Mouse (Mus musculus): Measurements from ENCODE around the gene Fabp1. TPM values are rescaled to one million over a fixed set of nuclear protein-coding genes. Genes with fewer than 3 reads are reported as not detected.

Gene Fabp1
- total and polyA plus RNA-seq, 3 experiments, result not detected

- H3K9ac ChIP-seq (ENCODE audit: control insufficient read depth, low read depth, low read length, poor library complexity, severe bottlenecking), result no peak overlapping the region
- peaks cover 2 to 4% of the 10 kb centered on the region in 2 experiments; a peak in 3 of 4 replicates for H3K27me3 ChIP-seq (ENCODE audit: control insufficient read depth in 1 of 2, insufficient read depth in 2 of 2, low read length in 2 of 2)
- no peaks in the 10 kb centered on the region for H3K9me3 ChIP-seq (replicated peaks; ENCODE audit: insufficient read depth, low read length)
- no peaks in the 10 kb centered on the region for H3K4me1 ChIP-seq (ENCODE audit: control insufficient read depth in 1 of 2, insufficient read depth in 2 of 2, low read length in 2 of 2)
- no peak for DNase-seq (ENCODE audit: low read depth, low spot score)
- H3K4me3 ChIP-seq (ENCODE audit: control insufficient read depth in 1 of 2, insufficient read depth in 1 of 2, low read depth in 2 of 2, low read length in 2 of 2), result no peak overlapping the region
- no peaks in the 10 kb centered on the region for H3K79me2 ChIP-seq (ENCODE audit: control insufficient read depth, insufficient read depth, low read length, poor library complexity)
- H3K27ac ChIP-seq (ENCODE audit: control insufficient read depth, low read depth, low read length), result no peak overlapping the region
- no peak for TF ChIP-seq POLR2AphosphoS5 (IDR thresholded peaks at IDR 0.05; ENCODE audit: borderline replicate concordance, low read depth, low read length)
- TF ChIP-seq SIN3A (IDR thresholded peaks at IDR 0.05; ENCODE audit: low read length), result no peak
- no peak for TF ChIP-seq ZNF384 (IDR thresholded peaks at IDR 0.05; ENCODE audit: low read depth, low read length)
- no peak for TF ChIP-seq BHLHE40 (IDR thresholded peaks at IDR 0.05; ENCODE audit: borderline replicate concordance, low read depth, low read length)
- no peak for TF ChIP-seq MEF2A (IDR thresholded peaks at IDR 0.05; ENCODE audit: extremely low read depth, insufficient replicate concordance, low read depth, low read length, poor library complexity, severe bottlenecking)
- H3K36me3 ChIP-seq (ENCODE audit: control insufficient read depth in 1 of 2, insufficient read depth in 2 of 2, low read length in 2 of 2), result no peaks in the 10 kb centered on the region
Measured at GRCm38 (mm10) chr6:71189578-71189977, 10.0 kb upstream of the Fabp1 start.

GRCm38 (mm10) chr6:71190501-71190900 is 9.1 kb upstream of the Fabp1 start:
- H3K36me3 ChIP-seq (ENCODE audit: control insufficient read depth in 1 of 2, insufficient read depth in 2 of 2, low read length in 2 of 2), result no peaks in the 10 kb centered on the region
- no peaks in the 10 kb centered on the region for H3K79me2 ChIP-seq (ENCODE audit: control insufficient read depth, insufficient read depth, low read length, poor library complexity)
- no peaks in the 10 kb centered on the region for H3K4me1 ChIP-seq (ENCODE audit: control insufficient read depth in 1 of 2, insufficient read depth in 2 of 2, low read length in 2 of 2)
- DNase-seq (ENCODE audit: low read depth, low spot score), result no peak
- no peaks in the 10 kb centered on the region for H3K9me3 ChIP-seq (replicated peaks; ENCODE audit: insufficient read depth, low read length)
- H3K27me3 ChIP-seq (ENCODE audit: control insufficient read depth in 1 of 2, insufficient read depth in 2 of 2, low read length in 2 of 2), result peaks cover 2 to 4% of the 10 kb centered on the region in 2 experiments; a peak in 3 of 4 replicates
- no peak for TF ChIP-seq MEF2A (IDR thresholded peaks at IDR 0.05; ENCODE audit: extremely low read depth, insufficient replicate concordance, low read depth, low read length, poor library complexity, severe bottlenecking)
- no peak for TF ChIP-seq TAL1 (IDR thresholded peaks at IDR 0.05; ENCODE audit: low read length)
- TF ChIP-seq POLR2AphosphoS2 (IDR thresholded peaks at IDR 0.05; ENCODE audit: low read length), result no peak
- TF ChIP-seq MAX (IDR thresholded peaks at IDR 0.05; ENCODE audit: low read length), result no peak
- no peak for TF ChIP-seq MAZ (IDR thresholded peaks at IDR 0.05; ENCODE audit: low read depth, low read length)
- TF ChIP-seq ZKSCAN1 (IDR thresholded peaks at IDR 0.05; ENCODE audit: low read depth, low read length), result no peak
- no peak for TF ChIP-seq RCOR1 (IDR thresholded peaks at IDR 0.05; ENCODE audit: low read depth, low read length)
- TF ChIP-seq TCF12 (IDR thresholded peaks at IDR 0.05; ENCODE audit: low read depth, low read length), result no peak
- no peak for TF ChIP-seq ZNF384 (IDR thresholded peaks at IDR 0.05; ENCODE audit: low read depth, low read length)
- no peak for TF ChIP-seq E2F4 (IDR thresholded peaks at IDR 0.05; ENCODE audit: borderline replicate concordance, low read depth, low read length)
- TF ChIP-seq POLR2A (IDR thresholded peaks at IDR 0.05; ENCODE audit: control insufficient read depth in 1 of 2, insufficient read depth in 1 of 2, low read depth in 1 of 2, low read length in 2 of 2, poor library complexity in 1 of 2), result no peak
- no peak for TF ChIP-seq ZC3H11A (IDR thresholded peaks at IDR 0.05; ENCODE audit: low read depth, low read length)
- no peak for TF ChIP-seq MAFK (IDR thresholded peaks at IDR 0.05; ENCODE audit: borderline replicate concordance, low read depth, low read length)
- no peak for TF ChIP-seq CHD1 (IDR thresholded peaks at IDR 0.05; ENCODE audit: low read depth, low read length)
- no peak for TF ChIP-seq UBTF (IDR thresholded peaks at IDR 0.05; ENCODE audit: borderline replicate concordance, insufficient read depth, low read depth, low read length)
- no peak for TF ChIP-seq NELFE (IDR thresholded peaks at IDR 0.05; ENCODE audit: low read depth, low read length)
- TF ChIP-seq POLR2AphosphoS5 (IDR thresholded peaks at IDR 0.05; ENCODE audit: borderline replicate concordance, low read depth, low read length), result no peak
- TF ChIP-seq RAD21 (IDR thresholded peaks at IDR 0.05; ENCODE audit: low read depth, low read length), result no peak
- no peak overlapping the region for H3K4me3 ChIP-seq (ENCODE audit: control insufficient read depth in 1 of 2, insufficient read depth in 1 of 2, low read depth in 2 of 2, low read length in 2 of 2)
- H3K9ac ChIP-seq (ENCODE audit: control insufficient read depth, low read depth, low read length, poor library complexity, severe bottlenecking), result no peak overlapping the region
- H3K27ac ChIP-seq (ENCODE audit: control insufficient read depth, low read depth, low read length), result no peak overlapping the region

Measured in MEL (cell line).